Mouse (Mus musculus): ENCODE measurements around the gene Nod2. TPM values are rescaled to one million over a fixed set of nuclear protein-coding genes. Genes with fewer than 3 reads are reported as not detected.

Gene Nod2
- 0.19 and 0.58 TPM in 2 replicates for polyA plus RNA-seq (2014; fragmentation: Nextera tagmentation; extraction: Ambion mirVana)

GRCm38 (mm10) chr8:88646837-88647778, at the start of gene Nod2:
Gene Nod2, plus strand, starts transcription at chr8:88647315.
- no peaks in the 10 kb centered on the region for H3K9me3 ChIP-seq (ENCODE audit: control insufficient read depth, low read length)
- peak within 1 kb of the TSS; percentile 52 for H3K9ac ChIP-seq (ENCODE audit: low read depth, low read length)
- peak within 1 kb of the TSS; percentile 59 for H3K4me2 ChIP-seq (ENCODE audit: low read depth, low read length)
- no peak within 1 kb of the TSS; the same call in 1 of the 2 replicates for H3K27ac ChIP-seq (replicated peaks; ENCODE audit: low read depth, low read length)
- WGBS = 11% methylated on average over 31 of the region's 33 CpGs
- H3K4me1 ChIP-seq (ENCODE audit: control insufficient read depth, insufficient read depth, low read length) = peaks cover 16% of the 10 kb centered on the region
- H3K36me3 ChIP-seq (ENCODE audit: control insufficient read depth, insufficient read depth, low read length) = no peaks in the 10 kb centered on the region
- H3K27me3 ChIP-seq (replicated peaks; ENCODE audit: control insufficient read depth, insufficient read depth, low read length) = no peaks in the 10 kb centered on the region
- peak within 1 kb of the TSS; percentile 35 for H3K4me3 ChIP-seq (ENCODE audit: low read depth, low read length)
- ATAC-seq (ENCODE audit: low read depth) (peak; percentile 89), DNase-seq (ENCODE audit: low spot score) (peak; percentile 86)

GRCm38 (mm10) chr8:88598578-88598977, 48.5 kb upstream of the Nod2 start:
- Histone ChIP-seq H3K4me2 (ENCODE audit: low read depth, low read length) (no peak overlapping the region), H3K36me3 (ENCODE audit: control insufficient read depth, insufficient read depth, low read length) (0 out of 2 replicates have a peak, but pooled peaks cover 1% of the 10 kb centered on the region), H3K27ac (replicated peaks; ENCODE audit: low read depth, low read length) (no peak overlapping the region), H3K4me3 (ENCODE audit: low read depth, low read length) (no peak overlapping the region), H3K27me3 (replicated peaks; ENCODE audit: control insufficient read depth, insufficient read depth, low read length) (no peaks in the 10 kb centered on the region), H3K9me3 (ENCODE audit: control insufficient read depth, low read length) (peaks cover 9% of the 10 kb centered on the region; the same call in 1 of the 2 replicates), H3K9ac (ENCODE audit: low read depth, low read length) (no peak overlapping the region), H3K4me1 (ENCODE audit: control insufficient read depth, insufficient read depth, low read length) (peaks cover 5% of the 10 kb centered on the region; the same call in 1 of the 2 replicates)
- ATAC-seq (ENCODE audit: low read depth) (no peak), DNase-seq (ENCODE audit: low spot score) (no peak)
- WGBS = 53% methylated on average over 5 of the region's 5 CpGs

- no peaks in the 10 kb centered on the region for H3K36me3 ChIP-seq (ENCODE audit: control insufficient read depth, insufficient read depth, low read length)
- DNase-seq (ENCODE audit: low spot score) = no peak
- H3K27ac ChIP-seq (replicated peaks; ENCODE audit: low read depth, low read length) = no peak overlapping the region
- no peaks in the 10 kb centered on the region for H3K27me3 ChIP-seq (replicated peaks; ENCODE audit: control insufficient read depth, insufficient read depth, low read length)
- ATAC-seq (ENCODE audit: low read depth) = no peak
- WGBS = 74% methylated on average over 7 of the region's 7 CpGs
- no peak overlapping the region for H3K4me2 ChIP-seq (ENCODE audit: low read depth, low read length)
- peaks cover 13% of the 10 kb centered on the region for H3K4me1 ChIP-seq (ENCODE audit: control insufficient read depth, insufficient read depth, low read length)
- H3K9ac ChIP-seq (ENCODE audit: low read depth, low read length) = no peak overlapping the region
- no peak overlapping the region for H3K4me3 ChIP-seq (ENCODE audit: low read depth, low read length)
- H3K9me3 ChIP-seq (ENCODE audit: control insufficient read depth, low read length) = peaks cover 9% of the 10 kb centered on the region; the same call in 1 of the 2 replicates
These were observed 47.6 kb upstream of the Nod2 start for GRCm38 (mm10) chr8:88599491-88599890.

GRCm38 (mm10) chr8:88603446-88603989, 43.6 kb upstream of the Nod2 start:
- Histone ChIP-seq H3K27ac (replicated peaks; ENCODE audit: low read depth, low read length) (peak overlapping the region; percentile 53; the same call in 1 of the 2 replicates), H3K27me3 (replicated peaks; ENCODE audit: control insufficient read depth, insufficient read depth, low read length) (no peaks in the 10 kb centered on the region), H3K4me3 (ENCODE audit: low read depth, low read length) (peak overlapping the region; percentile 29), H3K4me2 (ENCODE audit: low read depth, low read length) (peak overlapping the region; percentile 61), H3K4me1 (ENCODE audit: control insufficient read depth, insufficient read depth, low read length) (peaks cover 24% of the 10 kb centered on the region), H3K9me3 (ENCODE audit: control insufficient read depth, low read length) (peaks cover 9% of the 10 kb centered on the region; the same call in 1 of the 2 replicates), H3K36me3 (ENCODE audit: control insufficient read depth, insufficient read depth, low read length) (no peaks in the 10 kb centered on the region), H3K9ac (ENCODE audit: low read depth, low read length) (peak overlapping the region; percentile 52)
- ATAC-seq (ENCODE audit: low read depth) (peak; percentile 38), DNase-seq (ENCODE audit: low spot score) (peak; percentile 56)
- 6% methylated on average over 10 of the region's 10 CpGs for WGBS

GRCm38 (mm10) chr8:88604065-88605038, 42.8 kb upstream of the Nod2 start:
- Histone ChIP-seq H3K4me3 (ENCODE audit: low read depth, low read length) (peak overlapping the region; percentile 29), H3K9me3 (ENCODE audit: control insufficient read depth, low read length) (peaks cover 9% of the 10 kb centered on the region; the same call in 1 of the 2 replicates), H3K27ac (replicated peaks; ENCODE audit: low read depth, low read length) (peak overlapping the region; percentile 72), H3K9ac (ENCODE audit: low read depth, low read length) (peak overlapping the region; percentile 52), H3K4me1 (ENCODE audit: control insufficient read depth, insufficient read depth, low read length) (peaks cover 24% of the 10 kb centered on the region), H3K27me3 (replicated peaks; ENCODE audit: control insufficient read depth, insufficient read depth, low read length) (no peaks in the 10 kb centered on the region), H3K4me2 (ENCODE audit: low read depth, low read length) (peak overlapping the region; percentile 61), H3K36me3 (ENCODE audit: control insufficient read depth, insufficient read depth, low read length) (no peaks in the 10 kb centered on the region)
- 6% methylated on average over 20 of the region's 20 CpGs for WGBS
- DNase-seq (ENCODE audit: low spot score) (peak; percentile 97), ATAC-seq (ENCODE audit: low read depth) (peak; percentile 92)

- Histone ChIP-seq H3K4me3 (ENCODE audit: low read depth, low read length) (no peak overlapping the region), H3K36me3 (ENCODE audit: control insufficient read depth, insufficient read depth, low read length) (no peaks in the 10 kb centered on the region), H3K9me3 (ENCODE audit: control insufficient read depth, low read length) (peaks cover 9% of the 10 kb centered on the region; the same call in 1 of the 2 replicates), H3K4me2 (ENCODE audit: low read depth, low read length) (no peak overlapping the region), H3K27ac (replicated peaks; ENCODE audit: low read depth, low read length) (no peak overlapping the region; the same call in 1 of the 2 replicates), H3K4me1 (ENCODE audit: control insufficient read depth, insufficient read depth, low read length) (peaks cover 24% of the 10 kb centered on the region), H3K9ac (ENCODE audit: low read depth, low read length) (no peak overlapping the region), H3K27me3 (replicated peaks; ENCODE audit: control insufficient read depth, insufficient read depth, low read length) (no peaks in the 10 kb centered on the region)
- peak; percentile 52 for DNase-seq (ENCODE audit: low spot score)
- WGBS = 42% methylated on average over 13 of the region's 13 CpGs
- ATAC-seq (ENCODE audit: low read depth) = no peak; the same call in 1 of the 2 replicates
These were observed 41.6 kb upstream of the Nod2 start for GRCm38 (mm10) chr8:88605361-88606040.

GRCm38 (mm10) chr8:88609036-88609435, 38.1 kb upstream of the Nod2 start:
- Histone ChIP-seq H3K36me3 (ENCODE audit: control insufficient read depth, insufficient read depth, low read length) (no peaks in the 10 kb centered on the region), H3K4me2 (ENCODE audit: low read depth, low read length) (no peak overlapping the region), H3K27me3 (replicated peaks; ENCODE audit: control insufficient read depth, insufficient read depth, low read length) (no peaks in the 10 kb centered on the region), H3K27ac (replicated peaks; ENCODE audit: low read depth, low read length) (no peak overlapping the region), H3K4me3 (ENCODE audit: low read depth, low read length) (no peak overlapping the region), H3K9me3 (ENCODE audit: control insufficient read depth, low read length) (no peaks in the 10 kb centered on the region), H3K9ac (ENCODE audit: low read depth, low read length) (no peak overlapping the region), H3K4me1 (ENCODE audit: control insufficient read depth, insufficient read depth, low read length) (peaks cover 15% of the 10 kb centered on the region)
- ATAC-seq (ENCODE audit: low read depth) (no peak), DNase-seq (ENCODE audit: low spot score) (no peak)
- WGBS = 78% methylated on average over 8 of the region's 8 CpGs
